Mouse (Mus musculus) embryonic facial prominence, embryonic 15.5 days (tissue): ENCODE results near the gene Rtn4rl1. TPM values are rescaled to one million over a fixed set of nuclear protein-coding genes. Genes with fewer than 3 reads are reported as not detected.

Experiments used
- ATAC-seq: fragments of 200-750 bp; cut with Nextera tagmentation; 2 replicates; pipeline ENCODE4 v1.8.0; 2017; ENCODE audit warnings: low read depth, moderate TSS enrichment; ENCODE audit not compliant: insufficient number of reproducible peaks, low FRiP score, low TSS enrichment
- H3K27ac ChIP-seq: fragments of 300-500 bp; sonication (generic); replicated peaks from 2 replicates; pipeline ENCODE4 v1.5.1; 2015; ENCODE audit warnings: mild to moderate bottlenecking, inconsistent platforms
- H3K27me3 ChIP-seq: fragments of 300-500 bp; sonication (generic); 2 replicates; pipeline ENCODE4 v1.6.1; 2015; ENCODE audit warnings: inconsistent platforms
- H3K36me3 ChIP-seq: fragments of 300-500 bp; sonication (generic); 2 replicates; pipeline ENCODE4 v1.6.1; 2015; ENCODE audit warnings: mild to moderate bottlenecking, inconsistent platforms
- H3K4me1 ChIP-seq: fragments of 300-500 bp; sonication (generic); 2 replicates; pipeline ENCODE4 v1.6.1; 2015; ENCODE audit warnings: inconsistent platforms
- H3K4me2 ChIP-seq: fragments of 300-500 bp; sonication (generic); replicated peaks from 2 replicates; pipeline ENCODE4 v1.6.1; 2015; ENCODE audit warnings: mild to moderate bottlenecking, inconsistent platforms
- H3K4me3 ChIP-seq: fragments of 300-500 bp; sonication (generic); replicated peaks from 2 replicates; pipeline ENCODE4 v1.5.1; 2015; ENCODE audit warnings: mild to moderate bottlenecking, inconsistent platforms
- H3K9ac ChIP-seq: fragments of 300-500 bp; sonication (generic); 2 replicates; pipeline ENCODE4 v1.6.1; 2015; ENCODE audit warnings: inconsistent platforms
- H3K9me3 ChIP-seq: fragments of 300-500 bp; sonication (generic); replicated peaks from 2 replicates; pipeline ENCODE4 v1.6.1; 2016; ENCODE audit warnings: inconsistent platforms
- WGBS: fragments of 180-500 bp; shearing (Covaris S2); methylation state at CpG from one replicate; pipeline ENCODE4 v1.1.7; 2015; 5-methylcytosine and 5-hydroxymethylcytosine counted together
- polyA plus RNA-seq: library from polyadenylated mRNA; unstranded; fragments of >200 nt; fragmentation: Nextera tagmentation; extraction: Ambion mirVana; gene quantifications from 2 replicates; pipeline ENCODE4 v1.2.1, GENCODE M21; 2015

The Rtn4rl1 gene
- polyA plus RNA-seq, 1 experiment from 2014 or later: 6.4 TPM

- H3K36me3 ChIP-seq: no peaks in the 10 kb centered on the region
- no peaks in the 10 kb centered on the region for H3K9me3 ChIP-seq
- ATAC-seq: no peak
- no peak overlapping the region for H3K4me2 ChIP-seq
- no peak overlapping the region for H3K9ac ChIP-seq
- H3K4me1 ChIP-seq: peaks cover 25% of the 10 kb centered on the region; the same call in 1 of the 2 replicates
- no peak overlapping the region for H3K4me3 ChIP-seq
- H3K27ac ChIP-seq: no peak overlapping the region
- no peaks in the 10 kb centered on the region for H3K27me3 ChIP-seq
- 75% methylated on average over 11 of the region's 11 CpGs for WGBS
These were observed 51.0 kb downstream of the Rtn4rl1 start for GRCm38 (mm10) chr11:75244368-75245275.

- H3K4me2 ChIP-seq: no peak overlapping the region
- H3K9ac ChIP-seq: no peak overlapping the region
- whole genome bisulfite sequencing: 50% methylated on average over 16 of the region's 16 CpGs
These were observed 52.1 kb downstream of the Rtn4rl1 start for GRCm38 (mm10) chr11:75245372-75246330.

GRCm38 (mm10) chr11:75246589-75246988 is 53.0 kb downstream of the Rtn4rl1 start:
- Histone ChIP-seq H3K4me1 (peaks cover 20% of the 10 kb centered on the region; the same call in 1 of the 2 replicates), H3K36me3 (no peaks in the 10 kb centered on the region), H3K27me3 (no peaks in the 10 kb centered on the region), H3K27ac (no peak overlapping the region), H3K9me3 (no peaks in the 10 kb centered on the region), H3K4me3 (no peak overlapping the region), H3K4me2 (no peak overlapping the region), H3K9ac (no peak overlapping the region)
- ATAC-seq: no peak
- 71% methylated on average over 8 of the region's 8 CpGs for WGBS

More at GRCm38 (mm10) chr11:75245372-75246330, 52.1 kb downstream of the Rtn4rl1 start:
- Histone ChIP-seq H3K27ac (no peak overlapping the region), H3K4me1 (peaks cover 20% of the 10 kb centered on the region; the same call in 1 of the 2 replicates), H3K9me3 (no peaks in the 10 kb centered on the region), H3K4me3 (no peak overlapping the region), H3K27me3 (no peaks in the 10 kb centered on the region), H3K36me3 (no peaks in the 10 kb centered on the region)
- ATAC-seq: no peak

GRCm38 (mm10) chr11:75247137-75247730 is 53.7 kb downstream of the Rtn4rl1 start:
- Histone ChIP-seq H3K27ac (no peak overlapping the region), H3K36me3 (no peaks in the 10 kb centered on the region), H3K4me1 (peaks cover 20% of the 10 kb centered on the region; the same call in 1 of the 2 replicates), H3K4me3 (no peak overlapping the region), H3K27me3 (no peaks in the 10 kb centered on the region), H3K9ac (no peak overlapping the region), H3K4me2 (no peak overlapping the region), H3K9me3 (no peaks in the 10 kb centered on the region)
- WGBS: 92% methylated on average over 10 of the region's 10 CpGs
- ATAC-seq: no peak

- no peak overlapping the region for H3K27ac ChIP-seq
- no peaks in the 10 kb centered on the region for H3K9me3 ChIP-seq
- no peak overlapping the region for H3K4me3 ChIP-seq
- H3K4me2 ChIP-seq: no peak overlapping the region
- H3K36me3 ChIP-seq: no peaks in the 10 kb centered on the region
- WGBS: 78% methylated on average over 9 of the region's 9 CpGs
- H3K27me3 ChIP-seq: no peaks in the 10 kb centered on the region
- ATAC-seq: no peak
- H3K4me1 ChIP-seq: peaks cover 27% of the 10 kb centered on the region
- no peak overlapping the region for H3K9ac ChIP-seq
These were observed 56.0 kb downstream of the Rtn4rl1 start for GRCm38 (mm10) chr11:75249588-75249987.

GRCm38 (mm10) chr11:75251006-75251512 is 57.5 kb downstream of the Rtn4rl1 start:
- Histone ChIP-seq H3K4me2 (no peak overlapping the region), H3K4me3 (no peak overlapping the region)

GRCm38 (mm10) chr11:75251557-75252070 is 58.0 kb downstream of the Rtn4rl1 start:
- Histone ChIP-seq H3K9me3 (no peaks in the 10 kb centered on the region), H3K4me3 (no peak overlapping the region), H3K4me1 (peaks cover 21% of the 10 kb centered on the region), H3K9ac (no peak overlapping the region), H3K27ac (no peak overlapping the region), H3K4me2 (no peak overlapping the region), H3K36me3 (no peaks in the 10 kb centered on the region), H3K27me3 (no peaks in the 10 kb centered on the region)
- WGBS: 41% methylated on average over 7 of the region's 7 CpGs
- no peak for ATAC-seq

More at GRCm38 (mm10) chr11:75251006-75251512, 57.5 kb downstream of the Rtn4rl1 start:
- Histone ChIP-seq H3K4me1 (peaks cover 23% of the 10 kb centered on the region), H3K36me3 (no peaks in the 10 kb centered on the region), H3K27ac (no peak overlapping the region), H3K27me3 (no peaks in the 10 kb centered on the region), H3K9me3 (no peaks in the 10 kb centered on the region), H3K9ac (no peak overlapping the region)
- 75% methylated on average over 4 of the region's 4 CpGs for WGBS
- no peak for ATAC-seq

GRCm38 (mm10) chr11:75254252-75254912 is 60.8 kb downstream of the Rtn4rl1 start:
- H3K4me2 ChIP-seq: 0 out of 2 replicates have a peak overlapping the region, but pooled peaks have one; percentile 19
- WGBS: 40% methylated on average over 13 of the region's 13 CpGs
- H3K9me3 ChIP-seq: no peaks in the 10 kb centered on the region
- H3K27ac ChIP-seq: peak overlapping the region; percentile 44; the same call in 1 of the 2 replicates
- no peak for ATAC-seq
- peaks cover 12% of the 10 kb centered on the region for H3K4me1 ChIP-seq
- H3K27me3 ChIP-seq: no peaks in the 10 kb centered on the region
- no peak overlapping the region for H3K9ac ChIP-seq
- 0 out of 2 replicates have a peak overlapping the region, but pooled peaks have one; percentile 8 for H3K4me3 ChIP-seq
- no peaks in the 10 kb centered on the region for H3K36me3 ChIP-seq

- WGBS: 70% methylated on average over 5 of the region's 5 CpGs
- Histone ChIP-seq H3K9me3 (no peaks in the 10 kb centered on the region), H3K4me2 (no peak overlapping the region), H3K27ac (no peak overlapping the region), H3K4me3 (no peak overlapping the region), H3K9ac (no peak overlapping the region), H3K36me3 (no peaks in the 10 kb centered on the region), H3K4me1 (peaks cover 15% of the 10 kb centered on the region), H3K27me3 (no peaks in the 10 kb centered on the region)
- no peak for ATAC-seq
These were observed 61.7 kb downstream of the Rtn4rl1 start for GRCm38 (mm10) chr11:75255330-75255729.

- Histone ChIP-seq H3K4me1 (peaks cover 27% of the 10 kb centered on the region), H3K36me3 (no peaks in the 10 kb centered on the region), H3K9me3 (no peaks in the 10 kb centered on the region), H3K4me3 (no peak overlapping the region), H3K4me2 (no peak overlapping the region), H3K27ac (no peak overlapping the region), H3K27me3 (no peaks in the 10 kb centered on the region), H3K9ac (no peak overlapping the region)
- no peak for ATAC-seq
- WGBS: 73% methylated on average over 4 of the region's 4 CpGs
These were observed 63.6 kb downstream of the Rtn4rl1 start for GRCm38 (mm10) chr11:75257056-75257648.
